Mouse (Mus musculus) brain, embryonic 14.5 days (tissue): ENCODE measurements around the gene Prss12.

Experiments used
- CTCF ChIP-seq: fragments of 200-500 bp; IDR thresholded peaks from 2 replicates; pipeline ENCODE4 v1.5.1; 2012; ENCODE audit warnings: inconsistent platforms, mild to moderate bottlenecking, moderate library complexity, borderline replicate concordance; ENCODE audit not compliant: insufficient read depth, insufficient read length; ENCODE audit errors: extremely low read depth
- POLR2A ChIP-seq: fragments of 200-500 bp; IDR thresholded peaks from 2 replicates; pipeline ENCODE4 v1.6.1; 2012; ENCODE audit warnings: mild to moderate bottlenecking, inconsistent platforms, borderline replicate concordance; ENCODE audit not compliant: poor library complexity, insufficient read depth, insufficient read length, severe bottlenecking; ENCODE audit errors: extremely low read depth

- no peak for TF ChIP-seq POLR2A
- TF ChIP-seq CTCF, result no peak
Measured at GRCm38 (mm10) chr3:123428005-123428404, 18.7 kb upstream of the Prss12 start.
